Mouse (Mus musculus): ENCODE measurements around the gene Nfib. TPM values are rescaled to one million over a fixed set of nuclear protein-coding genes. Genes with fewer than 3 reads are reported as not detected.

Nfib gene
- polyA plus RNA-seq, 1 experiment from 2014 or later = 10.4 TPM

GRCm38 (mm10) chr4:82635118-82635517 lies 70.4 kb downstream of the Nfib start:
- no peak for DNase-seq (ENCODE audit: low spot score)

- no peak for DNase-seq (ENCODE audit: low spot score)
These were observed 71.2 kb downstream of the Nfib start for GRCm38 (mm10) chr4:82634365-82634764.

GRCm38 (mm10) chr4:82624285-82625045 lies 81.1 kb downstream of the Nfib start:
- peak; percentile 12 for DNase-seq (ENCODE audit: low spot score)

- DNase-seq (ENCODE audit: low spot score) = no peak
These were observed 81.7 kb downstream of the Nfib start for GRCm38 (mm10) chr4:82623835-82624234.

- no peak for DNase-seq (ENCODE audit: low spot score)
These were observed 82.4 kb downstream of the Nfib start for GRCm38 (mm10) chr4:82623081-82623538.

GRCm38 (mm10) chr4:82622321-82622836 lies 83.2 kb downstream of the Nfib start:
- no peak for DNase-seq (ENCODE audit: low spot score)

GRCm38 (mm10) chr4:82619539-82619941 lies 86.0 kb downstream of the Nfib start:
- DNase-seq (ENCODE audit: low spot score) = peak; percentile 23

- DNase-seq (ENCODE audit: low spot score) = no peak
These were observed 86.5 kb downstream of the Nfib start for GRCm38 (mm10) chr4:82619003-82619402.

- no peak for DNase-seq (ENCODE audit: low spot score)
These were observed 88.3 kb downstream of the Nfib start for GRCm38 (mm10) chr4:82617257-82617656.

GRCm38 (mm10) chr4:82615712-82616111 lies 89.8 kb downstream of the Nfib start:
- DNase-seq (ENCODE audit: low spot score) = no peak

GRCm38 (mm10) chr4:82614466-82614805 lies 91.1 kb downstream of the Nfib start:
- DNase-seq (ENCODE audit: low spot score) = no peak

- DNase-seq (ENCODE audit: low spot score) = peak; percentile 5
These were observed 91.7 kb downstream of the Nfib start for GRCm38 (mm10) chr4:82613606-82614465.

GRCm38 (mm10) chr4:82609676-82610075 lies 95.9 kb downstream of the Nfib start:
- no peak for DNase-seq (ENCODE audit: low spot score)

- no peak for DNase-seq (ENCODE audit: low spot score)
These were observed 96.6 kb downstream of the Nfib start for GRCm38 (mm10) chr4:82608768-82609610.

- DNase-seq (ENCODE audit: low spot score) = no peak
These were observed 98.3 kb downstream of the Nfib start for GRCm38 (mm10) chr4:82607266-82607665.

GRCm38 (mm10) chr4:82606351-82606750 lies 99.2 kb downstream of the Nfib start:
- DNase-seq (ENCODE audit: low spot score) = no peak

- no peak for DNase-seq (ENCODE audit: low spot score)
These were observed 100.3 kb downstream of the Nfib start for GRCm38 (mm10) chr4:82605034-82605784.

- no peak for DNase-seq (ENCODE audit: low spot score)
These were observed 101.0 kb downstream of the Nfib start for GRCm38 (mm10) chr4:82604501-82604900.

- no peak for DNase-seq (ENCODE audit: low spot score)
These were observed 104.9 kb downstream of the Nfib start for GRCm38 (mm10) chr4:82600636-82601035.

GRCm38 (mm10) chr4:82598436-82598835 lies 107.1 kb downstream of the Nfib start:
- DNase-seq (ENCODE audit: low spot score) = no peak

Measured in thymus, postnatal 0 days (tissue).